Mouse (Mus musculus): ENCODE data around the gene Ccdc152.
"Not testable (repeated sequence)": the region's sequence is repeated elsewhere in the genome, so short reads cannot be mapped to it uniquely, and the experiment has no call there.

Ccdc152 gene

DNA sequence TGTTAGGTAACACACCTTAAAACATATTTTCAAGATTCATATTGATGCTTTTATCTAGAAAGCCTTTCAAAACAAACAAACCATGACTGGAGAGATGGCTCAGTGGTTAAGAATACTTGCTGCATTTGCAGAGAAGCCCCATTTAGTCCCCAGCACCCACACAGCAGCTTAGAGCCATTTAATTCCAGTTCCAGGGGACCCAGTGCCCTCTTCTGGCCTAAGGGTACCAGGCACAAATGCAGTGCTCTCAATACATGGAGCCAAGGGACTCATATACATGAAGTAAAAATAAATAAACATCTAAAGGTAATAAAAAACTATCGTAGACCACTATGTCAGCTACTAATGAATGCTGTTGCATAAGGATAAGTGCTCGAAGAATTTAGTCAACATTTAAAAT lies 25.9 kb downstream of the Ccdc152 start:
- peak; percentile 34 for DNase-seq

DNA sequence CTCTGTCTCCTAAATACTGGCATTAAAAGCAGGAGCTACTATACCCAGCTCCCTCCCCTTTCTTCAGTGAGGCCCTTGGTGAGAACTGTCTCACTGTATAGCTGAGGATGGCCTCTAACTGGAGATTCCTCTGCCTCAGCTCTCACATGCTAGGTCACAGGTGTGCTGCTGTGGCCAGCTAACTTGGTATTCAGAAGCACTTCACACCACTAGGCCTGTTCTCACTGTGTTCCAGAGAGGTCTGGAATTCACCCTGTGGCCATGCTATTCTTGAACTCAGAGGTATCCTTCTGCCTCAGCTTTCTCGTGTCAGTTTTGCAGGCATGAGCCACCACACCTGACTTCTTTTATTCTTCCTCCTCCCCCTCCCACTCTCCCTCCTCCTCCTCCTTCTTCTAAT lies 30.1 kb downstream of the Ccdc152 start:
- DNase-seq, result no peak

DNA sequence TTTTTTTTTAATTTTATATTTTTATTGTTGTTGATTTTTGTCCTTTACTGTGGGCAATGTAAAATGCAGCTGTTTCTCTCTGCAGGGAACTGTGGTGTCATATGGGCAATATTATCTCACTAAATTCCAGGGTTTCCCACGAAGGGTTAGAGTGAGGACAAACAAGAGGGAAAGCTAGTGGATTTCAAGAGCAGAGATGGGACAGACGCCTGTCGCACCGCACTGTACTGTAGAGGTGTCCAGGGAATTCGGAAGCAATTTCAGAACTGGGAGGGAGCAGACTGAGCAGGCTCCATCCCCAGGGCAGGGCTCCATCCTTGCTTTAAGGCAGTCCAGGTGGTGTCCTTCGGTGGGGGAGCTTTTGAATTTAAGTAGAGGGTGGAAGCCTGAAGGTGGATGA lies 32.1 kb downstream of the Ccdc152 start:
- peak; percentile 34 for DNase-seq

DNA sequence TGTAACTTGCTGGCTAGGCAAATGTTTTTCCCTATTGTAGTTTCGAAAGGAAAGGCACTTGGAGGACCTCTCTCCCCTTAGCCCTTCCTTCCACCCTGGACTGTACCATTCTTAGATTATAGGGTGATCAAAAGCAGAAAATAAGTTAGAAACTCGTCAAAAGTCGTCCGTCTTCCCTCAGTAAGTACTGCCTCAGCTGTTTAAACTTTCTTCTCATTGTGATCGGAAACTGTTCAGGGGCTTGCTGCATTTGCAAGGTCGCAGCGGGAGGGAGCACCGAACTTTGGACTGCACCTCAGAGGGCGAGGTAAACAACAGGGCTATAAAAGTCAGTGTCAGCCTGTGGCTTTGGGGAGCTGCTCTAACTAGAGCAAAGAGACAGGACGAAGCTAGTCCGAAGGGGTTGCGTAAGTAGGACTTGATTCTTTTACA lies 32.7 kb downstream of the Ccdc152 start:
- peak; percentile 75 for DNase-seq

DNA sequence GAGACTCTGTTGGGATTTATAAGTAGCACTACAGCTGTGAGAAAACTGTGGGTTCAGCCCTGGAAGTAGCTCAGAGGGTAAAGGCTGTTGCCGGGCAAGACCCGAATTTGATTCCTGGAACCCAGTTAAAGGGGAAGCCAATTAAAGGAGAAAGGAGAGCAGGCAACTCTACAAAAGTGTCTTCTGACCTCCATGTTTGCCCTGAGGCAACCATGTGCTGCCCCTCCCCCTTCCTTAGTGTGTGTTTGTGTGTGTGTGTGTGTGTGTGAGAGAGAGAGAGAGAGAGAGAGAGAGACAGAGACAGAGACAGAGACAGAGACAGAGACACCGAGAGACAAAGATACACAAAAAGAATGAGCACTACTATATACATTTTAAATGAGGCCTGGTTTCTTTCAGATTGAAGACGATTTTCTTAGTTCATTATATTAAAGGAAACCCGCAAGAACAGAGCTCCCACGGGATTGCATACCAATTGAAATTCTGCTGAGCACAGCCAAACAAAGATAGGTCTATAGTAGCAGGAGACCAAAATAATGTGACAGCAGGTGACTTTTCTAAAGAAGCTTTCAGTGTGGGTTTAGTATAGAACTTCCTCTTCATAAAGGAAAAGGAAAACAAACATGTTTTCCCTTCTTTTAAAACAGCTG lies 33.2 kb downstream of the Ccdc152 start:
- peak; percentile 42 for DNase-seq

DNA sequence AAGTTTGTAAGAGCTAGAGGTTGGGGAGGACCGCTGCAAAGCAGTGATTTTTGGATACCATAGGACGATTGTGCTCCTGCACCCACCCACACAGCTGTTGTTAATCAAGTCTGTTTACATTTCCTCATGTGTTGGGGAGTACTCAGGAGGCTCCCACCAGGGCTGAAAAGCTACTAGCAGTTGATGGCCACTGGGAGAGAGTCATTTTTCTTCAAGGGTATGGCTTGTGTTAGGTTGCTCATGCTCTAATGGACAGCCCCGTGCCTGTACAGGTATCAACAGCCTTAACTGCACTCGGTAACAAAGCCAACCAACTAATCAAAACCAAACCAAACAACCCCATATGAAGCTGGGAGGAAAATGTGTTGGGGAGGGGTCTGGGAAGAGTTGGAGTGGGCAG lies 33.8 kb downstream of the Ccdc152 start:
- DNase-seq, result no peak

DNA sequence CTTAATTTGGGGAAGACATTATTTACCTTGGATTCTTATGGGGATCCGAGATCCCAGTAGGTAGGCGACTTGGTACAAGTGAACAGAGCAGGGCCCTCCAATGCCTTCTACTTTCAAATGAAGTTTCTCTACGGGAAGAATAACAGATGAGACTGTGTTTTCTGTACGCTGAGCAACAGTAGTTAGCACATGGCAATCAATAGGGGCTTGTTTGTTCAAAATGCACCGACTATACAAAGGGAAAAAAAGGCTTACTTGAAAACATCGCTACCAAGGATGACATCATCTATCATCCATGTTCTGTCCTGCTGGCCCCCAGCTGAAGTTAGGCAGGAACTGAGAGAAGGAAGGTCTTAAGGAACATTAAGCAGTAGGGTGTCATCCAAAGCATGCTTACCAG lies 35.1 kb downstream of the Ccdc152 start, which contains the start of gene Selenop:
Gene Selenop (plus strand): TSS at position 301 of the 400 bp plus-strand sequence.
- no peak for DNase-seq

DNA sequence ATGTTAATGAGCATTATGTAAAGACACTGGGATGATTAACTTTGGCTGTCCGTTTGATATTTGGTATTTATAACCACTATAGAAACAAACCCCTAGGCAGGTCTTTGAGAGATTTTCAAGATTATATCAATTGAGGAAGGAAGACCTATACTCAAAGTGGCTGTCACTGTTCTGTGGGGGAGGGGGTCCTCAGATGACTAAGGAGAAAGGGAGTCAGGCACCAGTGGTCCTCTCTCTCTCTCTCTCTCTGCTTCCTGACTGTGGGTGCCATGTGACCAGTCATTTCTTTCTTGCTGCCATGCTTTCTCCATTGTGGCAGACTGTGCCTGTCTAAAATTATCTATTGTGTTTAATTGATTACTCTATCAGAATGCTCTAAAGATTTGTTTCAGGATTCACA lies 38.5 kb downstream of the Ccdc152 start:
- no peak for DNase-seq

DNA sequence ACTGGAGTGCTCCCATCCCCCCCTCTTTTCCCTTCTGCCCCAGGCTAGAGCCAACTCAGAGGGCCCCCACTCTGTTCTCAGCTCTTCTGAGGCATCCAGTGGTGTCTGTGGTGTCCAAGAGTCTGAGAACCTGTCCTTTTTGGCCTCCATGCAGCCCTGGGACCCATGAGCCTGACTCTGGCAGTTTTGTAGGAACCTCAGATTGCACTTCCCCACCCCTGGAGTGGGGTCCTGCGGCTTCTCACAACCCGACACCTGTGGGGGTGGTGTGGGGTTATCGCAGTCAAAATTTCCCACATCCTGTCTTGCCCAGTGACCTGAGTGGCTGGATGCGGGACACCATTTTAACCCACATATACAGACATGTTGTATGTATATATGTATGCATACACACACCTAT lies 39.0 kb downstream of the Ccdc152 start:
- peak; percentile 29 for DNase-seq

DNA sequence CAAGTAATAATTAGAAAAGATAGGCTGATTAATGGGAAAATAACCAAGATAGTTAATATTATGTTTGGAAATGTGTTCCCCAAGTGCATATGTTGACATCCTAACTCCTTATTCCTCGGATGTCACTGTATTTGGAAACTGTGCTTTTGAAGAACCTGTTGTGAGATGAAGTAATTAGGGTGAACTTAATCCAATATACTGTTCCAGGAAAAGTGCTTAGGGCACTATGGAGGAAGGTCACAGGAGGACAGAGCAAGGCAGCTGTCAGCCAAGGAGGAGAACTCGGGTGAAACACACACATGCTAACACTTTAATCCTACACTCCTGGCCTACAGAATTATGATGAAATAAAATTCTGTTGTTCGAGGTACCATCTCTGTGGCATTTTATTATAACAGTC lies 40.4 kb downstream of the Ccdc152 start:
- no peak for DNase-seq

DNA sequence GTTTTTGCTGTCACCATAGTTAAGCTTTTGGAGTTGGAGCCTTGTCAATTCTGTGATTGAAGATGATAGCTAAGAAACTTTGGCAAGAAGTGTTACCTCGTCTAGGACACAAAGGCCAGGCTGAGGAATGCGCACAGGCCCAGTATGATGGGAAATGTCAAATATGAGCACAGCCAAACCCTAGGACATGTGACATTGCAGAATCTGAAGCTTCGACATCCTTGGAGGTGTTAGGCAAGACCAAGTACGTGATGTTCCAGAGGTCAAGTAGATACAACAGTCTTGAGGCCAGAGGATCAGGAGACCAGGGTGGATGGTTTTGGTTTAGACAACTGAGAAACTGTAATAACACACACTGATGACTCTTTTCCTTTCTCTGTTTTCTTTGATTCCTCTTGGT lies 43.0 kb downstream of the Ccdc152 start:
- no peak for DNase-seq

DNA sequence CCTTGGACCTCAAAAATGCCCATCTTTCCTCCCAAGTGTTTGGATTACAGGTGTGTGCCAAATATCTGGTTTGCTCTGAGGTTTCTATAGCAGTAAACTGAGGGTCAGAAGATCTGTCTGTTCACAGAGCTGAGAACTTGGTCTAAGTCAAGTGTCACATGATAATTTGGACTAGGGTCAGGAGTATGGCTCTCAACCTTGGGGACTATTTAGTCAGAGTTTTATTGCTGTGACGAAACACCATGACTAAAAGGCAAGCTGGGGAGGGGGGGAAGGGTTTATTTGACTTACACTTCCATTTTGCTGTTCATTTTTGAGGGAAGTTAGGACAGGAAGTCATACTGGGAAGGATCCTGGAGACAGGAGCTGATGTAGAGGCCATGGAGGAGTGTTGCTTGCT lies 44.3 kb downstream of the Ccdc152 start:
- DNase-seq, result no peak

DNA sequence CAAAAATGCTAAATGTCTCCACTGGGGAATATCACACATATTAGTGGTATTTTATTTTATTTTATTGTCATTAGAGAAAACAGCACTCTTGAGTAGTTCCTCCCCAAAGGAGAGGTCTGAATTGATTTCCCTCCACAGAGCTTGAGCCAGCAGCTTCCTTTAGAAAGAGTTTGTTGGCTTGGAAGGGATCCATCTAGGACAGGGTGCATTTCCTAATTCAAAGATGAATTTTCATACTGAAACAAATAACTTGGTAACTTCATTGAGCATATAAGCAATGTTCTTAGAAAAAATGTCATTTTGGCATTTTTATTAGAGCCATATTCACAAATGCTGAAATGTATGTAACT lies 51.6 kb downstream of the Ccdc152 start:
- DNase-seq, result no peak

DNA sequence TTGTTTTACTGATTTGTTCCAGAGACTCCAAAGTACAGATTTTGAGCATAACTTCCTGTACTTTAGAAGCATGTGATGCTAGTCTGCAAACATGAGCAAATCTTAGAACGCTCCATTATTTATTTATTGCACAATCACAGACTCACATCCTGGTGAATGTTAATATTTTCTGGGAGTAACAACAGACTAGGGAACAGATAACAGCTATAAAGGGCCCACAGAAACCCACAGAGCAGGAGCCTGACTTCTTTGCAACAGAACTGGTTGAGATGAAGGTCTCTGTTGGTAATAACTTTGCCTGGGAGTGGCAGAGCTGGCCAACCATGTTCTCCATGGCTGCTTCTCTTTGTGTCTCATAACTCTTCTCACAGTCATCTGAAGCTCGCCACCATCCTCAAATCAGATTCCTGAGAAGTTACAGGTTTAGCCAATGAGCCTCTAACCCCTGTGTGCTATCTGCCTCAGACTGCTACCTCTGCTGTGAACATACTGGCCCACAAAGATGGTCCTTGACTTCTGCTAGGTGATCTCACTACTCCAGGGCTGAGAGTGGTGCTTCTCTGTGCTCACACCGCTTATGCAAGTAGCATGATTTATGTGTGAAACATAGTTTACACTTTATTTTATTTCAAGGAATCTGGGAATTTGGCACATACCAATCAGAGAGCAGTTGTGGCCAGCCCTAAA lies 52.2 kb downstream of the Ccdc152 start:
- no peak for DNase-seq

DNA sequence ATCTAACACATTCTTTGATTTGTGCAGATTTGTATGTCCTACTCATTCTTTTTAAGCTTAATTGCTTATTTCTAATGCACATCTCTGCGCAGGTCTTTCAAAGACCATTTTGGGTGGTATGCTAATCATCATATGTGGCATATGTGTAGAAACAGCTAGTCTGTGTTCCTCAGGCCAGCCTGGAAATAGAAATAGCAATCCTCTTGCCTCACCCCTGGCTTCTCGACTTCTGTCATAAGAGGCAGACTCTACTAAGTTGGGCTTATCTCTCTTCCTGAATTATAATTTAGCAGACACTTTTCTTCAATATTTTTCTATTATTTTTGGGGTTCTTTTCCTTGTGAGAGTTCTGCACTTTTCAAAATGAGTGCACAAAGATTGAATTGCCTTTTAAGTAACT lies 52.7 kb downstream of the Ccdc152 start:
- DNase-seq, result no peak

DNA sequence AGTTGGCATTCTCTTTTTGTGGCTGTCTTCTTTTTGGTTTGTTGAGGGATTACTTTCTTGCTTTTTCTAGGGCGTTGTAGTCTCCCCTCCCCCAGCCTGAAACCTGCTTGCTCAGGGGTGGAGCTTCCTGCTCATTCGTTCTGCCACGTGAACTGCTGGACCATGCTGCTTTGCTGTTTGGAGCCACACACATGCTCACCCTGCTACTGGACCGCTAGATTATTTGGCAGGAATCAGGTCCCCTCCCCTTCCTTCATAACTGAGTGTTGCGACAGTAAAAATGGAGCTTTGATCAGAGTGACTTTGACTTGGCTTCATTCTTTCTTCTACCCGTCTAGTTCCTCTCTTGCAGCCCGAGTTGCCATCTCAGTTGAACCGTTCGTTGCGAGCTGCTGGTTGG lies 58.3 kb downstream of the Ccdc152 start:
- DNase-seq, result not testable (repeated sequence)

DNA sequence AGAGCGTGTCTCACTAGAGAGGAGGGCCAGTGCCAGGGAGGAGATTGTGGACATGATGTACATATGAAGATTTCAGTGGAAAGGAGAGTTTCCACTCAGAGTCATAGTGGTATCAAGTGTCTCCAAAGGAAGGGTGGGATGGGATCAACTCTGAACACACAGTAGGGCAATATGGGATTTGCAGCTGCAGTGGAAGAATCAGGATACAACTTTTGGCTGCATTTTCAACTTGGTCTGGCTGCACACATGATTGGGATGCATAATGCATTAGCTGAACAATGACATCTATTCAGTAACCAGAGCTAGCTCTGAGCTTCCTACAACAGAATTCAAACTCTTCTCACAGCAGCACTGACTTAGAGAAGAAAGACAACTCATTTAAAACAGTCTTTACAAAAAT lies 65.4 kb downstream of the Ccdc152 start:
- DNase-seq, result no peak

DNA sequence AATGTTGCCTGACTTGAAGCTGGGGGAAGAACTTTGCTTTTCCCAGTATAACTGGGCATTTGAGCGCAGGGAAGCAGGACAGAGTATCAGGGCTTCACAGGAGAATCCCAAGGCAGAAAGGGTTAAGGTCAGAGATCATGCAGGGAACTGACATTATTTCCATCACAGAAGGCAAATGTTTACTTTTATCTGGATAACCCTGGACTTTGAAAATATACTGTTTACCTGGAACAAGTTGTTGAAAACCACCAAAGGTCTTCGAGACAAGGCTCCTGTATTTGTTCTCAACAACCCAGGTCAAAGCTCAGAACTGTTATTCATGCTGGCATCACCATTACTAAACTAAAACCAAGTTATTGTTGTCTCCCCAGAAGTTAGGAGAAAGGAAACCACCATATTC lies 67.0 kb downstream of the Ccdc152 start:
- DNase-seq, result no peak

DNA sequence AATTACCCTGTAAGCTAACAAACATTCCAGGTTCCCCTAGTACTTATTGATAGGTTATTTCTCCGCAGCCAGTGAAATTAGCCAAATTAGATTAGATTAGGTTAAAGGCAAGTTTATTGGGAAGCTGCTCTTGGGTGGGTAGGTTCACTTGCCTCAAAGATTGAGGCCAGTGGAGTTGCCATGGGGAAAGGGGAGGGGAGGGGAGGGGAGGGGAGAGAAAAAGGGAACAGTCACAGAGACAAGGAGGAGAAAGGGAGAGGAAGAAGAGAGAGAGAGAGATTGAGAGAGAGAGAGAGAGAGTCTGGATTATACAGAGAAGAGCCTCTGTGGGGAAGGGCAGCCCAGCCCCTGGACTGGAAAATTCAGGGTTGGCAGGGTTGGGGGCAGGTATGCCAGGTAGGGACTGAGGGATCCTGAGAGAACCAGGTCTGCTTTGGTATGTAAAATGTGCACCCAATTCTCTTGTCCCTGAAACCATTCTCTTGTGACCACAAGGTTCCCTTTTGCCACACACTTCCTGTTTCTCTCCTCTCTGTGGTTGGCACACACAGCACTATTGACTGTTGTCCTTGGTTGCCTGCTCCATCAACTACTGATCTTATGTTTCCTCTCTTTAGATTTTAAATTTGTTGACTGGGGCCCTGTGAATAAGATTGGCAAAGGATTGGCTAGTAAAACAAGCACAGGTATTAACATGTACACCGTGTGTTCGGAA lies 69.3 kb downstream of the Ccdc152 start:
- peak; percentile 7 for DNase-seq

DNA sequence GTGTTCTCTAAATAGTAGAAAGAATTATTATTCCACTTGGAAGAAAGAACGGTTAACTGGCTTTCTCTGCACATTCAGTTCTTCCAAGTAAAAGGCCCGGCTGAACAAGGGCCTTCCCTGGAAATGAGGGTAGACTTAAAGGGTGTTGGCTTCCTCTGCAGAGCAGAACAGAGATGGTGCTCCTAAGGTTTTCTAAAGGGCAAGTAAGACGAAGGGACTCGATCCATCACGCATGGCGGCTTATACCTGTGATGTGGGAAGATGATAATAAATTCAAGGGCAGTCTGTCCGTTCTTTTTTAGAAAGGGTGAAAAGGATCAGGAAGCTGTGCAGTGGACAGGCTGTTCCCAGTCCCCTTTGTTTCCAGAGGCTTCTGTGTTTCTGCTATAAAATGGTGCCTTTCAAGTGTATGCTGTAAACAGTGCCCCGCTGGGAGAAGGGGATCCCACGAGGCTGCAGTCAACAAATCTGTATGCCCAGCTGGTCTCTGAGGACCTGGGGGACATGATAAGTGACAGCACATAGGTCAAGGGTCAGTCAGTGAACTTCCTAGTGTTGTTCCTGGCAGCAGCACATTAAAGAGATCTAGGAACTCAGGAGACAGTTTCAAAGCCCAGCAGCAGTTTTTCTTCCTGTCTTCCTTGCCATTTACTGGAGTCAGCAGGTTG lies 71.0 kb downstream of the Ccdc152 start:
- DNase-seq, result no peak

DNA sequence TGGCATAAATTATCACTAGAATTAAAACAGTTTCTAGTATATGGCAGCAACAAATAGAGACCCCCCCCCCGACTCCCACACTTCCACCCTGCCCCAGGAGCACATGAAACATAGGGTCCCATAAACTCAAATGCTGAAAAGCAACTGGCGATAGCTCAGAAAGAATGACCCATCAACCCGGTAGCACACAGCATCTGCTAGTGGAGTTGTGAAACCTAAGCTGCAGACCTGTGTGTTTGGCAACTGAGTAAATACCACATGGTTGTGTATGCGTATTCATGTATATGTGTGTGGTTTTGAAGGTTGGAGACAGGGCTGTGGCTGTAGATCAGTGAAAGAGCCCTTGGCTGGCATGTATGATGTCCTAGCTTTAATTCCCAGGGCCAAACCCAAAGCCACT lies 72.3 kb downstream of the Ccdc152 start:
- DNase-seq, result no peak
